Mouse (Mus musculus): ENCODE measurements around the gene Pde7b.
A peak's percentile ranks its signal among the peaks of the same experiment; 100 is the strongest.

Gene Pde7b

GRCm38 (mm10) chr10:20492216-20492964 lies 232.5 kb downstream of the Pde7b start:
- DNase-seq: no peak

DNA sequence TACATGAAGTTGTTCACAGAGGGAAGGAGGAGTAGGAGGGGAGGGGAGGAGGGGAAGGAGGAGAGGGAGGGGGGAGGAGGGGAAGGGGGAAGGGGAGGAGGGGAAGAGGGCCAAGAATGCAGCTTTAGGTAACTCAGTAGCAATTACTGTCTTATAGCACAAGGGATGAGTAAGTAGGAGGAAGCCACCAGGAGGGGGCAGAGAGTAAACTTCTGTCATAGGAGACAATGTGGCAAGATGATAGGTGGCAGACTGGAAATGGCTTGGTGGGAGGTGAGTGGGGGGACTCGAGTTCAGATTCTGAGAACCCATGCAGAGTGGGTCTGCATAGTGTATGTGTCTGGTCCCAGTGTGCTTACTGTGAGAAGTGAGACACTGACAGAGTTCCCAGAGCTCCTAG lies 234.1 kb downstream of the Pde7b start:
- no peak for DNase-seq

DNA sequence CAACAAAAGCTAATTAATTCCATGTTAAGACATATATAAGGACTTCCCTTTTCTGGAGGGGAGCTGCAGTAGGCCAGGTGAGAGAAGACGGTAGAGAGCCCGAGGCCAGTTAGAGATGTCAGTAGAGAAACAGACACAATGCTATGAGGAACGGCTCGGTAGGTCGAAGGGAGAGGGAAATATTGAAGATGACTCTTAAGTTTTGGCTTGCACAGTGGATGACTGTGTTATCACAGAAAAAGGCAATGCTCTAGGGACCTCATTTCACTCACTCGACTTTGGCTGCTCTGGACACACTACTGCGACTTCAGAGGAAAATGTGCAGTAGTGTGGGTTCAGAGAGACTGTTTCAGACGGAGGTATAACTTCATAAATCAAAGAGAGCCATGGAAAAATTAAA lies 234.6 kb downstream of the Pde7b start:
- no peak for DNase-seq

GRCm38 (mm10) chr10:20486461-20487253 lies 238.2 kb downstream of the Pde7b start:
- DNase-seq: no peak

GRCm38 (mm10) chr10:20485816-20486215 lies 239.1 kb downstream of the Pde7b start:
- no peak for DNase-seq

GRCm38 (mm10) chr10:20479481-20479880 lies 245.4 kb downstream of the Pde7b start:
- DNase-seq: no peak

DNA sequence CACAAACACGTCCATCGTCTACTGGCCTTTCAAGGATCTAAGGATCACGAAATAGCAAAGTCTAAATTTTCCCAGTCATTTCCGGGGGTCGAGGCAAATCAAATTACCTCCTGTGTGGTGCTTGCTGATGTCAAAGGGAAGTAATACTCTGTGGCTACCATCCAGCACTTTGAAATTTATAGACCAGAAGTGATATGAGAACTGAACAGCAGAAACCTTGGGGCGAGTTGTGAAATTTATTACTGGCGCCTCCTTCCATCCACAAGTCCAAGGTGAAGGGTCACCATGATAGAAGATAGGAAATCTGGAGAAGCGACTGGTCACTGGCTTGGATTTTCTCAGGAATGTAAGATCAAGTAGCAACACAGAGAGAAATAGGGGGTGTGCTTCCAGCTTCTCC lies 246.4 kb downstream of the Pde7b start:
- DNase-seq: no peak

- DNase-seq: peak; percentile 6
Measured at GRCm38 (mm10) chr10:20474831-20475230, 250.0 kb downstream of the Pde7b start.

GRCm38 (mm10) chr10:20474036-20474435 lies 250.8 kb downstream of the Pde7b start:
- DNase-seq: no peak

GRCm38 (mm10) chr10:20473505-20473904 lies 251.4 kb downstream of the Pde7b start:
- DNase-seq: no peak

DNA sequence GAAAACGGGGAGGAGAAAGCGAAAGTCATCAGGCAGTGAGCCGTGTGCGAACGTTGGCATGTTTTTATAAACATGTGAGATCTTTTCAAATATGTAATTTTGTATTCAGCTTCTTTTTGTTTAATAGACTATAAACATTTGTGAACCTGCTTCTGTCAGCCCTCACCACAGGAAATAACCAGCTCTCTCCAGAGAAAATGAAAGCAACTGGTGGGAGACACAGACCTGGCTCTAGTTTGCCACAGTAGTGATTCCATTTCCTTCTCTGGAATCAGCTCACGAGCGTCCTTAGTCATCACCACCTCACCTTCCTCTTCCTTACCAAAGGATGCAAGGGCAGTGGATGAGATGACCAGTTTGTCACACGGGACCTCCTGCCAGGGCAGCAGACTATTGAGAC lies 252.9 kb downstream of the Pde7b start:
- no peak for DNase-seq

DNA sequence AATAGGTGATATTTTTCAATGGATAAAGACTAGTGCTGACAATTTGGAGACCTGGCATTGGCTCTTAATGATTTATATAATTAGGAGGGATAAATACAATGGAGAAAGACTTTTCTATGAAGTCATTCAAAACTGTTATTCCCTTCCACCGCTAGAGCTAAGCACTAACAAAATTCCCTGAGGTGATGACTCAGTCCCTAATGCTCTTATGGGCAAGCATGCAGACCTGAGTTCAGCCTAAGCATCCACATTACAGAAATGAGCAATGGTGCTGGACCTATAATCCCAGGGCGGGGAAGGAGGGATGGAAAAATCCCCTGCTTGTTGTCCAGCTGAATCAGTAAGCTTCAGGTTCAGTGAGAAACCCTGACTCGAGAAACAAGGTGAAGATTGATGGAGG lies 260.2 kb downstream of the Pde7b start:
- DNase-seq: no peak

- no peak for DNase-seq
Measured at GRCm38 (mm10) chr10:20463941-20464340, 260.9 kb downstream of the Pde7b start.

DNA sequence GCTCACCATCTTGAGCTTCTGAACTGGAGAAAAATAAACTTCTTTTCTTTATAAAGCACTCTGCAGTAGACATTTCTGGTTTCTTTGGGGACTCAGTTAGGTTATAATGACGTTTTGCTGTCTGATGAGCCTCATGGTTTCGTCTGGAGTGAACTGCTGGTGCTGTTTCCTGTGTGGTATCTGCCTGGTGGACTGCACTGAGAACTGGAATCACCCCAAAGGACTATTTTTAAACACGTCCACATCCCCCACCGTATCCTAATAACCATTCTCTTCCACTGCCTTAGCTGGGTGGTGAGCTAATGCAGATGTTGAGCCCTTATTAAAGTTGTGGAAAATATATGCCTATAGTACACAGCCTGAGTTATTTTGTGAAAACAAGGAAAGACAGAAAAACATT lies 262.3 kb downstream of the Pde7b start:
- no peak for DNase-seq

- no peak for DNase-seq
Measured at GRCm38 (mm10) chr10:20459657-20460350, 265.1 kb downstream of the Pde7b start.

- no peak for DNase-seq
Measured at GRCm38 (mm10) chr10:20459160-20459559, 265.7 kb downstream of the Pde7b start.

GRCm38 (mm10) chr10:20454387-20455065 lies 270.4 kb downstream of the Pde7b start:
- no peak for DNase-seq

DNA sequence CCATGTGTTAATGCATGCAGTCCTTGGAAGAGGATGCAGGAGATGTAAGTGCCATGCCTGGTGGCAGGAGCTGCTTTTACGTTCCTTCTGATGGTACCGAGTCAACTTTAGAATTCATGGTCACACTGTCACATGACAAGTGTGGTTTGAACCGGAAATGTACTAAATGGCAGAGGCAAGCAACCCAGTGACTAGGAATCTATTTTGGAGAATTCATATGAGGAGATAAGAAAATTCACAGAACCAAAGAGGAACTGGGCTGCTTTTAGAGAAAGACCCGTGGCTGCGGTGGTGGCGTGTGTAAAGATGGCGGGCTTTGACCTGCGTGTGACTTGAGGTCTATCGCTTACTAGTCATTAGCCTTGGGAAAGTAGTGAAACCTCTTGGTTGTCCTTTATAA lies 287.4 kb downstream of the Pde7b start:
- no peak for DNase-seq

- no peak for DNase-seq
Measured at GRCm38 (mm10) chr10:20437021-20437420, 287.9 kb downstream of the Pde7b start.

GRCm38 (mm10) chr10:20435913-20436312 lies 289.0 kb downstream of the Pde7b start:
- DNase-seq: no peak

GRCm38 (mm10) chr10:20431336-20431735 lies 293.5 kb downstream of the Pde7b start:
- DNase-seq: no peak

DNA sequence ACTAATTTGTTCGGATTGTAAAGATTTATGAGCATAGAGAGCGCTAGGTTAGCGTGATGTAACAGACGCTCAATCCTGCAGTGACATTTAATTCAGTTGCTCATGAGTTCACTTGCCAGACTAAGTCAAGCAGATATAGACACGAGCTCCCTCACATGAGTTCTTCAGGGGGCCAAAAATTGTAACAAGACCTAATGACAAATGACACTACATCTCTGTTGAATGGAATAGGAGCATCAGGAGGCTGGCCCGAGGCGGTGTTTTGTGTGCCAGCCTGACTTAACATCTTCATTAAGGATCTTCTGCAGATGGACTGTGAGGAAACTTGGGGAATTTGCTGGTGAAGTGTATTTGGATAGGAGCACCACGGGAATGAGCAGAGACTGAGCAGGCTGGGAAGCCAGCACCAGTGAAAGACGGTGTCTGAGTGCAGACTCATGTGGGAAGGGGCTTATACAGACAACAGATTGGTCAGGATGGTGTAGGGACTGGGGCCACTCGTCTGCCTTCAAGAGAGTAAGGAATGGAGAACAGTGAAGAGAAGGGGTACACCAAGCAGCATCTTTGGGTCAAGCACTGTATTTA lies 303.5 kb downstream of the Pde7b start:
- DNase-seq: no peak

GRCm38 (mm10) chr10:20420296-20420695 lies 304.6 kb downstream of the Pde7b start:
- DNase-seq: no peak

Measured in right cerebral cortex, postnatal 25 days (tissue).